In the genomic region with DNA sequence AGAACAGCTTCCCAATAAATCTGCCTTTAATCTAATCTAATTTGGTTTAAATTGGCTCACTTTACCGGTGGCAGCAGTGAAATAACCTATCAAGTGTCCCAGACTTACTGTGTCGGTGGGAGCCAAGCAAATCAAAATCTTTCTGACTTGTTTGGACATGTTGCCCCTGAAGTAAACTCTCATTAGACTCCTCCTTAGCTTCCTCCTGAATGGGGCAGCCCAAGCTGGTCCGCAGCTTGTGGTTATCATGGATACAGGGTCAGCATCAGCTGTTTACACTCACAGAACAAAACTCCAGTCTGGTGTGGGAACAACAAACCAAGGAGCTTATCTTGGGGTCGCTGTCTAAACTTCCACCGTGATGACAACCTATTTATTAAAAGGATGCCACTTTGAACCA, we compare ENCODE assay signal across 21 mouse cellular contexts.
"Had no signal": no experiment of that assay in that cellular context is flagged by ENCODE, and none has a peak within 500 bp of the region (broad histone marks: within the 10 kb centered on the region; RNA-seq: fewer than 3 reads in every experiment).

No protein-coding gene starts in this region.

- H3K9me3 ChIP-seq: intestine, embryonic 15.5 days; limb, embryonic 15.5 days; liver, embryonic 12.5 days had no signal

- H3K4me3 ChIP-seq: heart, adult 2 months; heart, embryonic 12.5 days; intestine, embryonic 15.5 days; layer of hippocampus, adult 2 months; left cerebral cortex, adult 2 months; limb, embryonic 13.5 days; limb, embryonic 15.5 days; liver, embryonic 12.5 days had no signal

- H3K9ac ChIP-seq: heart, embryonic 12.5 days; hindbrain, embryonic 14.5 days; intestine, embryonic 15.5 days; limb, embryonic 13.5 days; limb, embryonic 15.5 days; liver, embryonic 12.5 days; liver, embryonic 14.5 days had no signal

- H3K27ac ChIP-seq: heart, adult 2 months; hindbrain, embryonic 14.5 days; intestine, embryonic 15.5 days; layer of hippocampus, adult 2 months; left cerebral cortex, adult 2 months; limb, embryonic 13.5 days; limb, embryonic 15.5 days; liver, embryonic 12.5 days; liver, embryonic 14.5 days had no signal

- H3K4me1 ChIP-seq: heart, embryonic 12.5 days; intestine, embryonic 15.5 days; limb, embryonic 13.5 days; limb, embryonic 15.5 days; liver, embryonic 12.5 days had no signal

- DNase-seq: gastrocnemius, postnatal 14 days; gastrocnemius, postnatal 36 days; heart, adult 11 months; heart, adult 2 months; kidney, adult 18-20 months; kidney, adult 8-10 months; kidney, postnatal 10 days; kidney, postnatal 25 days; kidney, postnatal 4 days had no signal

- H3K4me2 ChIP-seq: heart, embryonic 12.5 days; hindbrain, embryonic 14.5 days; intestine, embryonic 15.5 days; limb, embryonic 13.5 days; limb, embryonic 15.5 days; liver, embryonic 12.5 days had no signal

- H3K27me3 ChIP-seq: heart, embryonic 12.5 days; intestine, embryonic 15.5 days; limb, embryonic 13.5 days; limb, embryonic 15.5 days had no signal

- H3K36me3 ChIP-seq: heart, embryonic 12.5 days; intestine, embryonic 15.5 days; limb, embryonic 13.5 days; limb, embryonic 15.5 days; liver, embryonic 12.5 days had no signal

- ATAC-seq: hindbrain, embryonic 16.5 days; inflammation-experienced regulatory T-cells, adult 6 months; intestine, embryonic 15.5 days; intestine, postnatal 0 days; liver, embryonic 12.5 days had no signal
